ENCODE assay signal across 8 mouse cellular contexts in genomic region chr13:37619841-37620725, GRCm38 (mm10).
DNase-seq lines count a peak whose midpoint lies in the region; ATAC-seq lines count a peak whose summit lies in the region.

No protein-coding gene starts in this region.

- H3K27ac ChIP-seq in midbrain, embryonic 11.5 days (ENCODE audit: low read depth, low read length) = no peak overlapping the region
- no peak overlapping the region for H3K27ac ChIP-seq in midbrain, embryonic 14.5 days (replicated peaks; ENCODE audit: low read depth, low read length)
- no peak overlapping the region for H3K27ac ChIP-seq in limb, embryonic 11.5 days (replicated peaks; ENCODE audit: low read depth, low read length)

- H3K4me3 ChIP-seq in midbrain, embryonic 11.5 days (ENCODE audit: low read depth, low read length) = no peak overlapping the region
- H3K4me3 ChIP-seq in midbrain, embryonic 14.5 days (replicated peaks; ENCODE audit: low read depth, low read length) = no peak overlapping the region
- H3K4me3 ChIP-seq in limb, embryonic 11.5 days (ENCODE audit: low read depth, low read length) = no peak overlapping the region

- H3K36me3 ChIP-seq in midbrain, embryonic 11.5 days (ENCODE audit: control insufficient read depth, insufficient read depth, low read length) = no peaks in the 10 kb centered on the region
- H3K36me3 ChIP-seq in midbrain, embryonic 14.5 days (ENCODE audit: control insufficient read depth, insufficient read depth, low read length) = no peaks in the 10 kb centered on the region
- H3K36me3 ChIP-seq in limb, embryonic 11.5 days (ENCODE audit: control insufficient read depth, insufficient read depth, low read length) = no peaks in the 10 kb centered on the region

- peak; percentile 75 for DNase-seq in midbrain, embryonic 11.5 days (ENCODE audit: low spot score, missing footprints)
- DNase-seq in midbrain, embryonic 14.5 days = no peak
- peak; percentile 28 for DNase-seq in c-Kit-positive CD71-negative TER-119-negative erythroid progenitor cells, embryonic 14.5 days (ENCODE audit: low read depth)
- peak; percentile 52 to 56 for DNase-seq in heart, postnatal 10 days
- peak; percentile 29 for DNase-seq in limb, embryonic 11.5 days (ENCODE audit: low spot score)
- DNase-seq in monocyte, adult 2 months (ENCODE audit: low read depth in 1 of 2, low spot score in 2 of 2) = peak; percentile 53 to 74
- peak; percentile 59 for DNase-seq in thymus, postnatal 25 days
- DNase-seq in cerebellum, postnatal 10 days = no peak

- H3K9me3 ChIP-seq in midbrain, embryonic 11.5 days (ENCODE audit: control insufficient read depth, low read length) = no peaks in the 10 kb centered on the region
- H3K9me3 ChIP-seq in midbrain, embryonic 14.5 days (ENCODE audit: control insufficient read depth, low read length) = no peaks in the 10 kb centered on the region
- no peaks in the 10 kb centered on the region for H3K9me3 ChIP-seq in limb, embryonic 11.5 days (ENCODE audit: control insufficient read depth, low read length)

- ATAC-seq in midbrain, embryonic 11.5 days (ENCODE audit: low FRiP score) = no peak
- ATAC-seq in midbrain, embryonic 14.5 days (ENCODE audit: low FRiP score, low TSS enrichment) = no peak
- no peak for ATAC-seq in limb, embryonic 11.5 days (ENCODE audit: insufficient number of reproducible peaks, low FRiP score, low TSS enrichment, low read depth)

- H3K4me2 ChIP-seq in midbrain, embryonic 11.5 days = no peak overlapping the region
- no peak overlapping the region for H3K4me2 ChIP-seq in midbrain, embryonic 14.5 days (ENCODE audit: low read length)
- no peak overlapping the region for H3K4me2 ChIP-seq in limb, embryonic 11.5 days (ENCODE audit: low read depth, severe bottlenecking)

- intact Hi-C loops in heart, postnatal 10 days (cut with DNase I) = no loop called here

- H3K9ac ChIP-seq in midbrain, embryonic 11.5 days (ENCODE audit: low read length) = no peak overlapping the region
- H3K9ac ChIP-seq in midbrain, embryonic 14.5 days (replicated peaks; ENCODE audit: low read length) = no peak overlapping the region
- no peak overlapping the region for H3K9ac ChIP-seq in limb, embryonic 11.5 days (ENCODE audit: low read length)

- no peaks in the 10 kb centered on the region for H3K27me3 ChIP-seq in midbrain, embryonic 11.5 days (ENCODE audit: control insufficient read depth, insufficient read depth, low read length)
- no peaks in the 10 kb centered on the region for H3K27me3 ChIP-seq in midbrain, embryonic 14.5 days (ENCODE audit: control insufficient read depth, insufficient read depth, low read length)
- no peaks in the 10 kb centered on the region for H3K27me3 ChIP-seq in limb, embryonic 11.5 days (ENCODE audit: control insufficient read depth, insufficient read depth, low read length)

- WGBS in midbrain, embryonic 11.5 days = 64% methylated on average over 11 of the region's 11 CpGs
- 63% methylated on average over 11 of the region's 11 CpGs for WGBS in midbrain, embryonic 14.5 days
- WGBS in limb, embryonic 11.5 days = 62% methylated on average over 11 of the region's 11 CpGs

- no peaks in the 10 kb centered on the region for H3K4me1 ChIP-seq in midbrain, embryonic 11.5 days (ENCODE audit: control insufficient read depth, insufficient read depth, low read length)
- H3K4me1 ChIP-seq in midbrain, embryonic 14.5 days (ENCODE audit: control insufficient read depth, insufficient read depth, low read length) = no peaks in the 10 kb centered on the region
- no peaks in the 10 kb centered on the region for H3K4me1 ChIP-seq in limb, embryonic 11.5 days (ENCODE audit: control insufficient read depth, insufficient read depth, low read length)

Comparison
In these comparisons a context has a peak if more than half of its experiments do, and no peak if none do; other contexts are left out.
1. DNase-seq: peak in midbrain, embryonic 11.5 days (single experiment), c-Kit-positive CD71-negative TER-119-negative erythroid progenitor cells, embryonic 14.5 days (single experiment), heart, postnatal 10 days (2 of 2), limb, embryonic 11.5 days (single experiment), monocyte, adult 2 months (2 of 2) and thymus, postnatal 25 days (single experiment); none in midbrain, embryonic 14.5 days (single experiment) and cerebellum, postnatal 10 days (0 of 2).